Mouse (Mus musculus): ENCODE data around the gene Hist1h2bk. TPM values are rescaled to one million over a fixed set of nuclear protein-coding genes. Genes with fewer than 3 reads are reported as not detected.
A peak's percentile ranks its signal among the peaks of the same experiment; 100 is the strongest.

Gene Hist1h2bk
- total RNA-seq, 2 experiments from 2014 or later = 13.0 to 13.3 TPM

GRCm38 (mm10) chr13:22008707-22009106 lies 27.0 kb upstream of the Hist1h2bk start:
- no peak for DNase-seq (ENCODE audit: low spot score in 2 of 2)
- intact Hi-C loops (cut with DNase I) = no loop called here

GRCm38 (mm10) chr13:22009642-22010041 lies 26.0 kb upstream of the Hist1h2bk start, which contains the start of gene Prss16:
Gene Prss16, minus strand, starts transcription at chr13:22009742.
- intact Hi-C loops (cut with DNase I) = no loop called here
- DNase-seq (ENCODE audit: low spot score in 2 of 2) = no peak

DNA sequence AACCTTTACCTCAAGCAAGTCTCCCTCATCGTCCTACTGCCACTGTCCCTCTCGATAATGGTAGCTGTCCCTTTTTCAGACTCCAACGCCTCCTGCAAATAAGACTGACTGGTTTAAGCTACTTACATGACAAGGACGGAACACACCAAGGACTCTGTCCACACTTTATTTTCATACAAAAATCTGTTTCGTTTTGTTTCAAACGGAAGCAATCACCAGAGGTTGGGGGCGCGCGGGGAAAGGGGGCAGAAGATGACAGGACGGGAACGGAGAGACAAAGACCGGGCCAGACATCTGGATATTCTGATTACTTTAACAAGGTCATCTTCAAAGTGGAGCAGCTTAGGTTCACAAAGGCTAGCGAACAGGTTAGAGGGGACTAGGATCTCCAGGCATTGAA lies 22.0 kb upstream of the Hist1h2bk start:
- no peak for DNase-seq (ENCODE audit: low spot score in 2 of 2)
- intact Hi-C loops (cut with DNase I) = loop anchor here (2.0 kb wide), 1 partner anchor 15 kb away; no protein-coding TSS in a partner anchor

DNA sequence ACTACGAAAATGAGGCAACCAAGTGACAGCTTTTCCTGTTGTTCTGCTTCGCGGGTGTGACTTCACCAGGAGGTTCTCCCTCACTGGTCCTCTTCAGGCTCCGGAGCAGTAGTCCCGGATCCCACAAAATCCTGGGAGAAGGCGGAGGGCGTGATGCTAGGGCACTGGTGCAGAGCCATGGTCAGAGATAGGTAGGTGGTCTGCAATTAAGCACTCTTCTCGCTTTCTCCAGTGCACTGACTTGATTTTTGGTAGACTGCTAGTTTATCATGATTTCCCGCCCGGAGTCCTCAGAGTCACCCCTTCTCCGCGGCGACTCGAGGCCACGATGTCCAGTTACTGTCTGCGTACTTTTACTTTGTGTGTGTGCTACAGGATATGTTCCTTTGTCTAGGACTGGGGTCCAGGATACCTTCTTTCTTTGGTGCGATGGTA lies 21.2 kb upstream of the Hist1h2bk start:
- intact Hi-C loops (cut with DNase I) = no loop called here
- DNase-seq (ENCODE audit: low spot score in 2 of 2) = no peak

- intact Hi-C loops (cut with DNase I) = loop anchor here (5.0 kb wide), 1 partner anchor 98 kb away; no protein-coding TSS in a partner anchor
- DNase-seq (ENCODE audit: low spot score in 2 of 2) = peak; percentile 49 to 69
Observed at GRCm38 (mm10) chr13:22015479-22016450, 19.9 kb upstream of the Hist1h2bk start.

- DNase-seq (ENCODE audit: low spot score in 2 of 2) = no peak
- intact Hi-C loops (cut with DNase I) = loop anchor here (5.0 to 10.0 kb wide), 4 partner anchors 103 to 1497 kb away; no protein-coding TSS in a partner anchor
Observed at GRCm38 (mm10) chr13:22019934-22020835, 15.5 kb upstream of the Hist1h2bk start.

- peak in 1 of 2 experiments; percentile 50 for DNase-seq (ENCODE audit: low spot score in 2 of 2)
Observed at GRCm38 (mm10) chr13:22020901-22021339, 14.8 kb upstream of the Hist1h2bk start.

GRCm38 (mm10) chr13:22021581-22021980 lies 14.1 kb upstream of the Hist1h2bk start:
- intact Hi-C loops (cut with DNase I) = loop anchor here (5.0 to 10.0 kb wide), 3 partner anchors 857 to 1496 kb away; no protein-coding TSS in a partner anchor
- DNase-seq (ENCODE audit: low spot score in 2 of 2) = no peak

More at GRCm38 (mm10) chr13:22020901-22021339, 14.8 kb upstream of the Hist1h2bk start:
- intact Hi-C loops (cut with DNase I) = loop anchor here (5.0 to 10.0 kb wide), 3 partner anchors 856 to 1496 kb away; no protein-coding TSS in a partner anchor

DNA sequence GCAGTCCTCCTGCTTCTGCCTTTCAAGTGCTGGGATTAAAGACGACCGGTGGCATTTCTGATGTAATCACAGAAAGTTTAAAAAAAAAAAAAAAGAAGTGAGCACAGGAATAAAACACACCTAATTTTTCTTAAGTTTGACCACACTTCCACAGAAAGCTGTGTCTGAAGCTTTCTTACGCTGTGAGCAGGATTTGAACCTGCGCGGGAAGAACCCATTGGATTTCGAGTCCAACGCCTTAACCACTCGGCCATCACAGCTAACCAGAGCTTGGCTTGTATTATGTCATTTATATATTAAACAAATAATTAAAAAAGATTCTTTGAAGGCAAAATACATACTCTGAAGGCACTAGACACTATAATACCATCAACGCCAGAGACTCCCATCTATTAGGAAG lies 13.4 kb upstream of the Hist1h2bk start:
- intact Hi-C loops (cut with DNase I) = loop anchor here (5.0 to 10.0 kb wide), 3 partner anchors 857 to 1495 kb away; no protein-coding TSS in a partner anchor
- peak; percentile 46 to 70 for DNase-seq (ENCODE audit: low spot score in 2 of 2)

- intact Hi-C loops (cut with DNase I) = loop anchor here (2.0 to 10.0 kb wide), 4 partner anchors 89 to 1408 kb away; no protein-coding TSS in a partner anchor
- peak; percentile 78 to 85 for DNase-seq (ENCODE audit: low spot score in 2 of 2)
Observed at GRCm38 (mm10) chr13:22026058-22027031, 9.3 kb upstream of the Hist1h2bk start.

GRCm38 (mm10) chr13:22028673-22029460 lies 6.8 kb upstream of the Hist1h2bk start:
- DNase-seq (ENCODE audit: low spot score in 2 of 2) = peak; percentile 86 to 91
- intact Hi-C loops (cut with DNase I) = loop anchor here (1.0 to 10.0 kb wide), 4 partner anchors 55 to 1406 kb away; no protein-coding TSS in a partner anchor

- DNase-seq (ENCODE audit: low spot score in 2 of 2) = no peak
- intact Hi-C loops (cut with DNase I) = loop anchor here (1.0 to 10.0 kb wide), 5 partner anchors 56 to 1405 kb away; no protein-coding TSS in a partner anchor
Observed at GRCm38 (mm10) chr13:22029928-22030327, 5.7 kb upstream of the Hist1h2bk start.

DNA sequence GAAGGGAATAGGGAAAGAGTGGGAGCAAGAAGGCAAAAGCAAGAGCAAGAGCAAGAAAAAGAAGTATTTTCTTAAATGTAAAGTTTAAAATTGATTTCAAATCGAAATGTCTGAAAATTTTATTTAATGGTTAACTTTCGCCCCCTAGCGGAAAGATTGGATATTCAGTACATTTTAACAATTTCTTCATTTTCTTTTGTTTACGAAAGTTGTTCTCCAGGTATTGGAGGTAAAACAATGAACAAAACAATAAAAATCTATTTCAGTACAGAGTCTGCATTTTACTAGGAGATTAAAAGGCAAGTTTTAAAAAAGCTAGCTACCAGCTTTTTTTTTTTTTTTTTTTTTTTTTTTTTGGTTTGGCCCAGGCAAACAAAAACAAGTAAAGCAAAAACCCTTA lies 5.2 kb upstream of the Hist1h2bk start:
- DNase-seq (ENCODE audit: low spot score in 2 of 2) = no peak
- intact Hi-C loops (cut with DNase I) = loop anchor here (5.0 kb wide), 1 partner anchor 1382 kb away; no protein-coding TSS in a partner anchor

GRCm38 (mm10) chr13:22033741-22034442 lies 1.8 kb upstream of the Hist1h2bk start:
- intact Hi-C loops (cut with DNase I) = loop anchor here (5.0 kb wide), 1 partner anchor 1378 kb away; no protein-coding TSS in a partner anchor
- no peak for DNase-seq (ENCODE audit: low spot score in 2 of 2)

DNA sequence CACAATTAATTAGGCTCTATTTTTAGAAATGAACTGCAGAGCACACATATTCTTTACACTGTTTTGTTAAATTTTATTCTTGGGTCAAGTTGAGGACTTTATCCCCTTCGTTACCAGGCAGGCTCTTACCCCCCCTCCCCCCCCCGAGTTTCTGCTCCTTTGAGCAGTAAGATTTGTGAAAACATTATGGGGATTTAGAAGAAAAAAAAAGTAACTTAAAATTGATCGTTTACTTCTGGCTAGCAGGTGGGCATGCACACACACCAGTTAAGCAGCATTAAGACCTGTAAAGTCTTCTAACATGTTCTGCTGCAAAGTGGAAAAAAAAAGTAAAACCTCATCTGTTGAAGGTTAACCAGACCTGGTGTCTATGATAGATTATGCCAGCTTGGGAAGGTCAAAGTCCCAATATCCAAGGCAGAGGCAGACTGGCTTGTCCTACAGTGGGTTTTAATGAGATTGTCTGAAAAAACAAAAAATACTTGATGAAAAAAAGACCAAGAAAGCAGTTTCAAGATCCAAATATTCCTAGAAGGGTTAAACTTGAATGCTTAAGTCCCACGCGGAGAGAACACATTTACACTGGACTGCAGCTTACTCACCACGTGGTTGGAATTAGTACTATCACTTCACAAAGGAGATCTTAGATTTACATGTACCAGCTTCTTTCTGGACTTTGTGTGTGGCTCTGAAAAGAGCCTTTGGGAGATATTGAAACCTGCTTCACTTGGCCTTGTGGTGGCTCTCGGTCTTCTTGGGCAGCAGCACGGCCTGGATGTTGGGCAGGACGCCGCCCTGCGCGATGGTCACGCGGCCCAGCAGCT lies 1.0 kb upstream of the Hist1h2bk start:
- no peak for DNase-seq (ENCODE audit: low spot score in 2 of 2)
- intact Hi-C loops (cut with DNase I) = loop anchor here (5.0 kb wide), 3 partner anchors 1378 to 1723 kb away; partner anchors contain the start of genes Hist1h2ac, Hist1h2bc and Hist1h4b

All from left cerebral cortex, postnatal 36 days (tissue).